Mouse (Mus musculus): Measurements from ENCODE around the gene Nedd4.

- TF ChIP-seq POLR2A (IDR thresholded peaks at IDR 0.05; ENCODE audit: control insufficient read depth, extremely low read depth, insufficient read depth, low read length, poor library complexity) (no peak), CTCF (IDR thresholded peaks at IDR 0.05; ENCODE audit: borderline replicate concordance, control insufficient read depth, extremely low read depth, insufficient read depth, low read length, poor library complexity) (no peak)
Observed at GRCm38 (mm10) chr9:72780694-72781093, 118.5 kb downstream of the Nedd4 start.
